Mouse (Mus musculus) cerebellum, adult 2 months (tissue): ENCODE results near the gene Kmt2e. TPM values are rescaled to one million over a fixed set of nuclear protein-coding genes. Genes with fewer than 3 reads are reported as not detected.
A peak's percentile ranks its signal among the peaks of the same experiment; 100 is the strongest.

Experiments used
- DNase-seq, 2 experiments: peaks; one replicate each; pipeline ENCODE4 v3.0.0; 2021
- H3K27ac ChIP-seq: fragments of 200-500 bp; 2 replicates; pipeline ENCODE4 v1.5.1; 2012; ENCODE audit warnings: low read length, control low read depth, inconsistent platforms; ENCODE audit not compliant: insufficient read depth
- H3K27me3 ChIP-seq: fragments of 200-500 bp; 2 replicates; pipeline ENCODE4 v1.6.1; 2012; ENCODE audit warnings: inconsistent platforms, mild to moderate bottlenecking, low read length, moderate library complexity; ENCODE audit not compliant: control insufficient read depth, insufficient read depth
- H3K4me1 ChIP-seq: fragments of 200-500 bp; 2 replicates; pipeline ENCODE4 v1.6.1; 2011; ENCODE audit warnings: low read length; ENCODE audit not compliant: control insufficient read depth, insufficient read depth
- H3K4me3 ChIP-seq: fragments of 200-500 bp; replicated peaks from 2 replicates; pipeline ENCODE3; 2011; ENCODE audit warnings: mild to moderate bottlenecking, low read depth, low read length, control low read depth; ENCODE audit not compliant: insufficient read depth
- CTCF ChIP-seq: fragments of 200-500 bp; IDR thresholded peaks from 2 replicates; pipeline ENCODE4 v1.5.1; 2011; ENCODE audit warnings: low read depth, mild to moderate bottlenecking, control low read depth, low read length, moderate library complexity, borderline replicate concordance; ENCODE audit not compliant: insufficient read depth
- POLR2A ChIP-seq: fragments of 200-500 bp; IDR thresholded peaks from 2 replicates; pipeline ENCODE4 v1.6.1; 2011; ENCODE audit warnings: low read length, control low read depth, borderline replicate concordance; ENCODE audit not compliant: insufficient read depth
- WGBS: fragments of 180-500 bp; shearing (Covaris S2); methylation state at CpG from one replicate; pipeline ENCODE4 v1.1.7; 2018; 5-methylcytosine and 5-hydroxymethylcytosine counted together
- polyA plus RNA-seq: library from polyadenylated mRNA; depleted of rRNA; stranded (reverse); fragments of >200 nt; gene quantifications from 2 replicates; pipeline ENCODE4 v1.2.3, GENCODE M21; 2012

Gene Kmt2e
- polyA plus RNA-seq, 1 experiment = 46.6 TPM

DNA sequence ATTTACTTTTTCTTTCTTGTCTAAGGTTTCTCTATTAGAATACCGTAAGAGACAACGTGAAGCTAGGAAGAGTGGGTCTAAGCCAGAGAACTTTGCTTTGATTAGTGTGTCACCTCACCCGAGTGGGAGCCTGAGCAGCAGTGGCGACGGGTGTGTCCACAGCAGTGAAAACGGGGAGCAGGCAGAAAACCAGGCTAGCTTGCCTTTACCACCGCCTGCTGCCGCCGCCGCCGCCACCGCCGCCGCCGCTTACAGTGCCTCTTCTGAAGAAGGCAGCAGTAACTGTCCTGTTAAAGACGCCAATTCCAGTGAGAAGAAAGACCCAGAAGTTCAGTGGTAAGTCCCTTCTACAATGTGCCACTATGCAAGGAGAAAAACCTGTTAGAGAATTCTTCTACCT, 65.0 kb downstream of the Kmt2e start:
- no peak for TF ChIP-seq POLR2A
- no peak for TF ChIP-seq CTCF
- H3K27me3 ChIP-seq = no peaks in the 10 kb centered on the region
- H3K4me3 ChIP-seq = no peak overlapping the region
- DNase-seq = no peak
- 89% methylated on average over 16 of the region's 16 CpGs for WGBS
- peaks cover 4% of the 10 kb centered on the region; the same call in 1 of the 2 replicates for H3K4me1 ChIP-seq
- H3K27ac ChIP-seq = no peak overlapping the region

GRCm38 (mm10) chr5:23500715-23501114, 66.5 kb downstream of the Kmt2e start:
- no peak for DNase-seq
- WGBS = 84% methylated on average over 6 of the region's 6 CpGs
- Histone ChIP-seq H3K27ac (no peak overlapping the region), H3K4me1 (peaks cover 4% of the 10 kb centered on the region; the same call in 1 of the 2 replicates), H3K27me3 (no peaks in the 10 kb centered on the region), H3K4me3 (no peak overlapping the region)
- TF ChIP-seq POLR2A = no peak
- TF ChIP-seq CTCF = no peak

GRCm38 (mm10) chr5:23501582-23502316, 67.5 kb downstream of the Kmt2e start:
- Histone ChIP-seq H3K4me3 (no peak overlapping the region), H3K4me1 (peaks cover 4% of the 10 kb centered on the region; the same call in 1 of the 2 replicates), H3K27ac (no peak overlapping the region), H3K27me3 (no peaks in the 10 kb centered on the region)
- TF ChIP-seq CTCF = no peak
- TF ChIP-seq POLR2A = no peak
- DNase-seq = no peak
- 73% methylated on average over 13 of the region's 13 CpGs for WGBS

DNA sequence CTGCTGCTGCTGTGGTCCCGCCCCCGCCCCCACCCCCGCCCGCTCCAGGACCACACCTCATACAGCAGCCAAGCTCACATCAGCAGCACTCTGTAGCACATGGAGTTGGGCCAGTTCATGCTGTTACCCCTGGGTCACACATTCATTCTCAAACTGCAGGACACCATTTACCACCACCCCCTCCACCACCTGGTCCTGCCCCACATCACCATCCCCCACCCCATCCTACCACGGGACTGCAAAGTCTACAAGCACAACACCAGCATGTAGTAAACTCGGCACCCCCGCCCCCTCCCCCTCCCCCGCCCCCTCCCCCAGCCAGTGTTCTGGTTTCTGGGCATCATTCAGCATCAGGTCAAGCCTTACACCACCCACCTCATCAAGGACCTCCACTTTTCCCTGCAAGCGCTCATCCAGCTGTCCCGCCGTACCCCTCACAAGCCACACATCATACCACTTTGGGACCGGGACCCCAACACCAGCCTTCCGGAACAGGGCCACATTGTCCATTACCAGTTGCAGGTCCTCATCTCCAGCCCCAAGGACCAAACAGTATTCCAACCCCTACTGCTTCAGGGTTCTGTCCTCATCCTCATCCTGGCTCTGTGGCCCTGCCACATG, 68.2 kb downstream of the Kmt2e start:
- peak in 1 of 2 experiments; percentile 21 for DNase-seq
- H3K27ac ChIP-seq = no peak overlapping the region
- H3K4me1 ChIP-seq = peaks cover 4% of the 10 kb centered on the region; the same call in 1 of the 2 replicates
- no peaks in the 10 kb centered on the region for H3K27me3 ChIP-seq
- no peak overlapping the region for H3K4me3 ChIP-seq
- WGBS = 69% methylated on average over 13 of the region's 13 CpGs
- no peak for TF ChIP-seq POLR2A
- no peak for TF ChIP-seq CTCF

DNA sequence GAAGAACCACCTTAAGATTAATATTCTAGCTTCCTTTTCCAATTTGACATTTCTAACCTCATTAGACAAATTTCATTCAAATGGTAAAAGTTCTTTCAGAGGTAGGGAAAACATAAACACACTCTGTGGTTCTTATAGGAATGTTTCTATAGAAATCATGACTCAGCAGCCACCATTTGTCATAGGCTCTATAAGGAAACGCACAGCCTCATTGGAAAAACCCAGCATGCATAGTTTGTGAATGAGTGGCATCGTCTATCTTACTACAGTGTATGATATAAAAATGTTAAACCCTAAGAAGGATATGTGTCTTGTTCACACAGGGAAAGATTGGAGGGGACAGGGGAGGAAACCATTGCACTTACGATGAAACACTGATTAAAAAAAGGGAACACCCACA, 71.3 kb downstream of the Kmt2e start:
- 83% methylated on average over 3 of the region's 3 CpGs for WGBS
- Histone ChIP-seq H3K27ac (no peak overlapping the region), H3K27me3 (no peaks in the 10 kb centered on the region), H3K4me1 (peaks cover 4% of the 10 kb centered on the region; the same call in 1 of the 2 replicates), H3K4me3 (no peak overlapping the region)
- no peak for TF ChIP-seq CTCF
- no peak for TF ChIP-seq POLR2A
- DNase-seq = no peak

GRCm38 (mm10) chr5:23507210-23507609, 73.0 kb downstream of the Kmt2e start:
- Histone ChIP-seq H3K4me1 (peaks cover 4% of the 10 kb centered on the region; the same call in 1 of the 2 replicates), H3K27ac (no peak overlapping the region), H3K4me3 (no peak overlapping the region), H3K27me3 (no peaks in the 10 kb centered on the region)
- TF ChIP-seq CTCF (no peak), POLR2A (no peak)
- 81% methylated on average over 4 of the region's 4 CpGs for WGBS
- no peak for DNase-seq

DNA sequence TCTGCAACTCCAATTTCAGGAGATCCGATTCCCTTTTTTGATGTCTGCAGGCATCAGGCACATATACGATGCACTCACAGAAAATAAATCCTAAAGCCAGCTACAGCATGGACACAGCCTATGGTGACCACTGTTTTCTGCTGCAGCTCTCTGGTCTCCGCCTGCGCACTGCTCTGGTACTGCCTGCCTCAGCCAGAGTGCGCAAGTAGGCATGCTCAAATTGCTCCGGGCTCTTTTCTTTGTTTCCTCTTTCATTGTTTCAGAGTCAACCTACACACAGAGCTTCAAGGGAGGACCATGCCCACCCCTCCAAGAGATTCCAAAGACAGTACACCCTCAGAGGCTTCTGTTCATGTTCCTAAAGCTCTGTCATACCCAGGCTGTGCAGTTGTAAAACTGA, 74.4 kb downstream of the Kmt2e start:
- no peak overlapping the region for H3K4me3 ChIP-seq
- DNase-seq = no peak
- whole genome bisulfite sequencing = 81% methylated on average over 6 of the region's 6 CpGs
- TF ChIP-seq POLR2A = no peak
- H3K27ac ChIP-seq = no peak overlapping the region
- H3K4me1 ChIP-seq = no peaks in the 10 kb centered on the region
- H3K27me3 ChIP-seq = no peaks in the 10 kb centered on the region

- WGBS = 71% methylated on average over 5 of the region's 5 CpGs
- TF ChIP-seq POLR2A (no peak), CTCF (no peak)
Measured at GRCm38 (mm10) chr5:23511456-23511855, 77.2 kb downstream of the Kmt2e start.

More at GRCm38 (mm10) chr5:23511456-23511855, 77.2 kb downstream of the Kmt2e start:
- no peak overlapping the region for H3K4me3 ChIP-seq
- H3K27ac ChIP-seq = no peak overlapping the region
- peak in 1 of 2 experiments; percentile 5 for DNase-seq
- no peaks in the 10 kb centered on the region for H3K27me3 ChIP-seq
- H3K4me1 ChIP-seq = no peaks in the 10 kb centered on the region
